Mouse (Mus musculus) testis, adult 10 weeks (tissue): ENCODE measurements around the gene Ifng. TPM values are rescaled to one million over a fixed set of nuclear protein-coding genes. Genes with fewer than 3 reads are reported as not detected.

Source experiments
- polyA plus RNA-seq: library from polyadenylated mRNA; stranded (reverse); fragments of 350-450 nt; fragmentation: Illumina TruSeq; extraction: RNeasy Lipid Tissue Mini Kit (QIAGEN cat#74804); gene quantifications from one replicate; pipeline ENCODE4 v1.2.3, GENCODE M21; 2014; ENCODE audit warnings: low read depth, low replicate concordance

Gene Ifng
- polyA plus RNA-seq, result not detected

DNA sequence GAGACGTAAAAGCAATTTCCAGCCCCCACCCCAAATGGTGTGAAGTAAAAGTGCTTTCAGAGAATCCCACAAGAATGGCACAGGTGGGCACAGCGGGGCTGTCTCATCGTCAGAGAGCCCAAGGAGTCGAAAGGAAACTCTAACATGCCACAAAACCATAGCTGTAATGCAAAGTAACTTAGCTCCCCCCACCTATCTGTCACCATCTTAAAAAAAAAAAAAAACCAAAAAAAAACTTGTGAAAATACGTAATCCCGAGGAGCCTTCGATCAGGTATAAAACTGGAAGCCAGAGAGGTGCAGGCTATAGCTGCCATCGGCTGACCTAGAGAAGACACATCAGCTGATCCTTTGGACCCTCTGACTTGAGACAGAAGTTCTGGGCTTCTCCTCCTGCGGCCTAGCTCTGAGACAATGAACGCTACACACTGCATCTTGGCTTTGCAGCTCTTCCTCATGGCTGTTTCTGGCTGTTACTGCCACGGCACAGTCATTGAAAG, at the start of gene Ifng:
TSS of gene Ifng (plus strand) at position 305 of the 499 bp plus-strand sequence.

Other genes with a start within 250 kb of the Ifng start
- gene Il22, start 236.1 kb upstream of the Ifng start, polyA plus RNA-seq, result not detected
- not detected for gene Gm32717, start 200.3 kb upstream of the Ifng start, polyA plus RNA-seq
- gene Gm32802, start 182.4 kb upstream of the Ifng start, polyA plus RNA-seq, result not detected
- not detected for gene Iltifb, start 146.0 kb upstream of the Ifng start, polyA plus RNA-seq
- not detected for gene Gm9040, start 114.1 kb upstream of the Ifng start, polyA plus RNA-seq
- not detected for gene Gm9044, start 108.6 kb upstream of the Ifng start, polyA plus RNA-seq
- not detected for gene Gm9045, start 103.2 kb upstream of the Ifng start, polyA plus RNA-seq
- not detected for gene Gm9046, start 97.8 kb upstream of the Ifng start, polyA plus RNA-seq
- gene Gm9048, start 92.4 kb upstream of the Ifng start, polyA plus RNA-seq, result not detected
- not detected for gene Gm9049, start 86.9 kb upstream of the Ifng start, polyA plus RNA-seq